Mouse (Mus musculus): Measurements from ENCODE around the gene Gnai3.

DNA sequence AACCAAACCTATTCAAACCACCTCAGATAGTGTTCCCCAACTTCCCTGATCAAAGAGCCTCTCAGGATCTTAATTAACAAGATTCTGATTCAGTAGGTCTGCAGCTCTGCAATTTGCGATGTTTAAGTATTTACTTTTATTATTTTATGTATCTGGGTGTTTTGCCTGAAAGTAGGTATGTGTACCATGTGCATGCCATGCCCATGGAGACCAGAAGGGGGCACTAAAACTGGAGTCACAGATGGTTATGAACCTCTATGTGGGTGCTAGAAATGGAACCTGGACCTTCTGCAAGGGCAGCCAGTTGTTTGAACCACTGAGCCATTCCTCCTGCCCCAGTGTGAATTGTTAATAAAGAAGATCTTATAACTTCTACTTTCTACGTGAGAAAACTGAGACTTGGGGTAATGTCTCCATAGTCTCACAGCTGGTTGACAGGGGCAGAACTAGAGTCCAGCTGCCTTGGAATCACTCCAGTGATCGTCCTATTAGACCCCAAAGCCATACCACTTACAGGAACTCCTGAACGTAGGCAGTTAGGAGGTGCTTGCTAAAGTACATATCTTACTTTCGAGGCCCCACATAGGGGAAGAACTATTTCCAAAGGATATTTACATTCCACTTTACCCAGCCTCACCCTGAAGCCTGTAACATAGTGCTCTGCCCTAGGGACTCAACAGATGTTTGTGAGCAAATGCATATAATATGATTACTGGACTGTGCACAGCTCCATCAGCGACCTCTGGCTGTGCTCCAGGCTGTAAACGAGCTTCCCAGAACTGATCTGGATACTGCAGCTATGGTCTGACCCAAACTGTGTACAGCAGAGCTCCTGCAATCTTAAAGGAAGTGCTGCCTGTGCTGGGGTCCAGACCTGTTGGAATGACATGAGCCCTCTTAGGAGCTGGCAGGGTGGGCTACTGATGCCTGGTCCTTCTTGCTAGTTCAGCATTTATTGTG, 33.1 kb upstream of the Gnai3 start:
- TF ChIP-seq USF1 (IDR thresholded peaks at IDR 0.05; ENCODE audit: low read depth) (no peak), TCF3 (IDR thresholded peaks at IDR 0.05; ENCODE audit: insufficient read length, low read depth) (no peak), POLR2A (IDR thresholded peaks at IDR 0.05; ENCODE audit: insufficient read length, low read depth) (no peak), TCF12 (IDR thresholded peaks at IDR 0.05; ENCODE audit: insufficient read depth, poor library complexity, severe bottlenecking) (no peak), MYOG (IDR thresholded peaks at IDR 0.05; ENCODE audit: control insufficient read depth in 1 of 3, insufficient read depth in 1 of 3, insufficient read length in 2 of 3, low read depth in 2 of 3) (no peak), MAX (IDR thresholded peaks at IDR 0.05; ENCODE audit: low read depth) (no peak), MYOD1 (IDR thresholded peaks at IDR 0.05; ENCODE audit: control insufficient read depth in 1 of 3, insufficient read length in 2 of 3, low read depth in 2 of 3) (no peak), POLR2AphosphoS2 (IDR thresholded peaks at IDR 0.05; ENCODE audit: insufficient read length, low read depth) (no peak)
